8 mouse cellular contexts compared by ENCODE assay signal in genomic region chr9:49797821-49798571, GRCm38 (mm10). TPM values are rescaled to one million over a fixed set of nuclear protein-coding genes. Genes with fewer than 3 reads are reported as not detected.
DNase-seq lines count a peak whose midpoint lies in the region; ATAC-seq lines count a peak whose summit lies in the region.

No protein-coding gene starts in this region.

- no peaks in the 10 kb centered on the region for H3K9me3 ChIP-seq in lung, embryonic 16.5 days (ENCODE audit: control insufficient read depth, low read length)

- H3K4me1 ChIP-seq in lung, embryonic 16.5 days (replicated peaks; ENCODE audit: control insufficient read depth, insufficient read depth, low read length), result peaks cover 7% of the 10 kb centered on the region; the same call in 1 of the 2 replicates

- ATAC-seq in lung, embryonic 16.5 days (ENCODE audit: low read depth), result peak; percentile 54

- H3K4me2 ChIP-seq in lung, embryonic 16.5 days (ENCODE audit: low read depth, low read length), result peak overlapping the region; percentile 88

- peak overlapping the region; percentile 65 for H3K9ac ChIP-seq in lung, embryonic 16.5 days (ENCODE audit: low read length)

- DNase-seq in NIH3T3 (ENCODE audit: low read depth), result peak; percentile 78
- peak; percentile 83 to 85 for DNase-seq in cerebellum, adult 18-20 months
- peak; percentile 54 for DNase-seq in forelimb bud, embryonic 11.5 days (ENCODE audit: low read depth, low spot score)
- peak; percentile 28 to 39 for DNase-seq in heart, postnatal 36 days
- peak; percentile 82 to 83 for DNase-seq in layer of hippocampus, postnatal 14 days (ENCODE audit: low spot score in 2 of 2)
- DNase-seq in retina, adult 2 months (ENCODE audit: low read depth, low spot score), result peak; percentile 38
- peak; percentile 20 for DNase-seq in urinary bladder, postnatal 25 days (ENCODE audit: low spot score)

- no peaks in the 10 kb centered on the region for H3K36me3 ChIP-seq in lung, embryonic 16.5 days (ENCODE audit: control insufficient read depth, insufficient read depth, low read length)

- peak overlapping the region; percentile 7; the same call in 1 of the 2 replicates for H3K27ac ChIP-seq in lung, embryonic 16.5 days (ENCODE audit: low read length)

- H3K27me3 ChIP-seq in lung, embryonic 16.5 days (ENCODE audit: control insufficient read depth, insufficient read depth, low read depth, low read length), result peaks cover 14% of the 10 kb centered on the region

- H3K4me3 ChIP-seq in lung, embryonic 16.5 days (ENCODE audit: low read length), result peak overlapping the region; percentile 68

- intact Hi-C loops in heart, postnatal 36 days (cut with DNase I), result no loop called here

- under 1% methylated on average over 58 of the region's 58 CpGs for WGBS in lung, embryonic 16.5 days

RNA-seq across cellular contexts. Expression of gene Ncam1, which starts 0.7 kb away (rescaled TPM):
- total RNA-seq in heart, postnatal 36 days (2021), result 1 to 10 TPM; 4.5 to 6.0 TPM
- 100 to 1,000 TPM; 422 to 450 TPM for total RNA-seq in layer of hippocampus, postnatal 14 days (2021)
- polyA plus RNA-seq in lung, embryonic 16.5 days (2015; fragmentation: Nextera tagmentation; extraction: Ambion mirVana), result 25.2 and 28.0 TPM in 2 replicates

Comparison
In these comparisons a context has a peak if more than half of its experiments do, and no peak if none do; other contexts are left out.
1. Peak in every context shown above with its lines: DNase-seq, ATAC-seq, H3K4me3 ChIP-seq and H3K27ac ChIP-seq.
2. DNase-seq: peak in every context shown above with its lines; median percentile 84 in cerebellum, adult 18-20 months; 82 in layer of hippocampus, postnatal 14 days; 78 in NIH3T3; 54 in forelimb bud, embryonic 11.5 days; 38 in retina, adult 2 months; 34 in heart, postnatal 36 days; 20 in urinary bladder, postnatal 25 days.
3. RNA of gene Ncam1, which starts 0.7 kb away (total RNA-seq): 422 to 450 TPM in layer of hippocampus, postnatal 14 days; 4.5 to 6.0 TPM in heart, postnatal 36 days; every median in the first group is over 10 times any median in the second.